Mouse (Mus musculus): Measurements from ENCODE around the gene Tle2. TPM values are rescaled to one million over a fixed set of nuclear protein-coding genes. Genes with fewer than 3 reads are reported as not detected.

Tle2 gene
- polyA plus RNA-seq, 1 experiment from 2014 or later = 27.5 TPM

DNA sequence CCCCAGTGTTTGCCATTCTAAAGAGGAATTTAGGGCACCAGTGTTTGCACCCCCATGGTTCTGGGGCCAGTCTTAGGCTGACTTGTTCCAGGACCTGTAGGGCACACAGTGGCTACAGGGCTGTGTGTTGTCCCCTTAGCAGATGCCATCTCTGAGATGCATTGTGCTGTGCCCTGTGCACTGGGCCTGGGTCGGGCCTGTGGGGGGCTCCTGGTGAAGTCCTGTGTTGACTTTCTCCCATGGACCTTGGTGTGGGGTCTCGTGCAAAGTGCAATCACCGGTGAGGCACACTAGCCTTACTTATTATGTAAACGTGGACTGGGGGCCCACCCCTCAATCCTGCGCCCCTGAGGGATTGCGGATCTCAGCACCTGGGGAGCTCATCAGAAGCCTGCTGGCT, 11.9 kb upstream of the Tle2 start:
- Histone ChIP-seq H3K9ac (no peak overlapping the region), H3K36me3 (ENCODE audit: insufficient read depth) (peaks cover 58% of the 10 kb centered on the region), H3K9me3 (ENCODE audit: low read depth, low read length) (no peaks in the 10 kb centered on the region), H3K4me1 (ENCODE audit: insufficient read depth) (peaks cover 22% of the 10 kb centered on the region), H3K4me2 (peak overlapping the region; percentile 25), H3K27me3 (ENCODE audit: insufficient read depth, low read length) (no peaks in the 10 kb centered on the region), H3K4me3 (ENCODE audit: low read depth, low read length) (no peak overlapping the region), H3K27ac (ENCODE audit: low read depth) (no peak overlapping the region)
- no peak for ATAC-seq (ENCODE audit: insufficient read depth)
- TF ChIP-seq CTCF (IDR thresholded peaks at IDR 0.05; ENCODE audit: low read depth) = no peak
- WGBS = 75% methylated on average over 6 of the region's 6 CpGs
- no peak for DNase-seq

DNA sequence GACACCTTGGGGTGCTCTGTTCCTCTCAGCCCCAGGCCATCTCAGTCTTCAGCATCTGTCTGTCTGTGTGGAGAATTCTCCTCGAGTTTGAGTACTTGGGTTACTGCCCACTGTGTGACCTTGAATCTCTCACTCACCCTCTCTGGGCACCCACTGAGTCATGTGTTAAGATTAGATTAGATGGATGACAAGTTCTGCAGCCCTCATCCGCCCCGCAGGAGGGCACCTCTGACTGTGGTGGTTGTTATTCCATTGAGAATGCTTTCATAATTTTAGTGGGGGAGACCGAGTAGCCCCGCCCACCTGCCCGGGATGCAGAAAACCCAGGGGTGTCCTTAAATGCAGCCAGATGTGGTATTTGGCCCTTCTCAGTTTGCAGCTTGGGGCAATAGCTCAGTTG, 10.9 kb upstream of the Tle2 start:
- Histone ChIP-seq H3K27ac (ENCODE audit: low read depth) (peak overlapping the region; percentile 72; the same call in 1 of the 2 replicates), H3K27me3 (ENCODE audit: insufficient read depth, low read length) (no peaks in the 10 kb centered on the region), H3K9me3 (ENCODE audit: low read depth, low read length) (no peaks in the 10 kb centered on the region), H3K36me3 (ENCODE audit: insufficient read depth) (peaks cover 58% of the 10 kb centered on the region), H3K9ac (peak overlapping the region; percentile 15; the same call in 1 of the 2 replicates), H3K4me2 (peak overlapping the region; percentile 67), H3K4me3 (ENCODE audit: low read depth, low read length) (peak overlapping the region; percentile 32), H3K4me1 (ENCODE audit: insufficient read depth) (peaks cover 26% of the 10 kb centered on the region)
- no peak for ATAC-seq (ENCODE audit: insufficient read depth)
- no peak for TF ChIP-seq CTCF (IDR thresholded peaks at IDR 0.05; ENCODE audit: low read depth)
- no peak for DNase-seq
- WGBS = 44% methylated on average over 6 of the region's 6 CpGs

DNA sequence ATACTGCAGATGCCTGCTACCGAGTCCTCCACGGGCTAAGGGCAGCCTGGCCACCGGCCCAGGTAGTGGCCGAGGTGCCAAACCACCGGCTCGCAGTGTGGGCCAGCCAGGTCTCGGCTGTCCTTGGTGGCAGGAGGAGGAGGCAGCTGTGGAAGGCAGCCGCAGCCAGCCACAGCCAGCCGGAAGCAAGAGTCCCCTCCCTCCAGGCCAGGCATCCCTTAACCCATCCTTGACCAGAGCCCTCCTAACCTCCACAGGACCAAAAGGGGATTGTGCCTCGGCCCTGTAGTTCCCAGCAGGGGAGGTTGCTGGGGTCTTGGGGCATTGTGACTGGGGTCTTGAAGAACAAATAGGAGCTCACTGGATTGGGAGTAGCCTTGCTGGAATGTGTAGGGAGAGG, 10.1 kb upstream of the Tle2 start:
- Histone ChIP-seq H3K4me2 (peak overlapping the region; percentile 67), H3K9ac (peak overlapping the region; percentile 44), H3K27ac (ENCODE audit: low read depth) (peak overlapping the region; percentile 72), H3K4me1 (ENCODE audit: insufficient read depth) (peaks cover 32% of the 10 kb centered on the region), H3K27me3 (ENCODE audit: insufficient read depth, low read length) (no peaks in the 10 kb centered on the region), H3K4me3 (ENCODE audit: low read depth, low read length) (peak overlapping the region; percentile 32), H3K36me3 (ENCODE audit: insufficient read depth) (peaks cover 58% of the 10 kb centered on the region), H3K9me3 (ENCODE audit: low read depth, low read length) (no peaks in the 10 kb centered on the region)
- WGBS = 2% methylated on average over 10 of the region's 10 CpGs
- DNase-seq (peak; percentile 76), ATAC-seq (ENCODE audit: insufficient read depth) (peak; percentile 23; the same call in 1 of the 2 replicates)
- no peak for TF ChIP-seq CTCF (IDR thresholded peaks at IDR 0.05; ENCODE audit: low read depth)

DNA sequence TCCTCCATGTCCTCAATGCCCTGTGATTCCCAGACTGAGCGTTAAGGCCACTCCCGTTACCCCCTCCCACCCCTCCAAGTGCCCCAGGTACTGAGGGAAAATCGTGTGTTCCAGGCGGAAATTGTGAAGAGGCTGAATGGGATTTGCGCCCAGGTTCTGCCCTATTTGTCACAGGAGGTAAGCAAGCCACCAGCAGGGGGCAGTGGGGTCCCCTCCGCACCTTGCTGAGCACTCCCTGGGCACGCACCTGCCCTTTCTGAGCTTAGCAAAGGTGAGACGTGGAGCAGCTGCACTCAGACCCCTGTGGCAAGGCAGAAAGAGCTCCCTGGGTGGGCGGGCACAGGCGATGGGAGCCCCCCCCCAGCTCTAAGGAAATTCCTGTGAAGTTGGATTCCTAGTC, 9.6 kb upstream of the Tle2 start:
- no peaks in the 10 kb centered on the region for H3K27me3 ChIP-seq (ENCODE audit: insufficient read depth, low read length)
- H3K4me3 ChIP-seq (ENCODE audit: low read depth, low read length) = no peak overlapping the region
- no peak overlapping the region for H3K9ac ChIP-seq
- no peak overlapping the region for H3K27ac ChIP-seq (ENCODE audit: low read depth)
- peak overlapping the region; percentile 67; the same call in 1 of the 2 replicates for H3K4me2 ChIP-seq
- peak; percentile 75 for DNase-seq
- peaks cover 37% of the 10 kb centered on the region for H3K4me1 ChIP-seq (ENCODE audit: insufficient read depth)
- no peaks in the 10 kb centered on the region for H3K9me3 ChIP-seq (ENCODE audit: low read depth, low read length)
- H3K36me3 ChIP-seq (ENCODE audit: insufficient read depth) = peaks cover 58% of the 10 kb centered on the region
- no peak for ATAC-seq (ENCODE audit: insufficient read depth)
- 39% methylated on average over 10 of the region's 10 CpGs for WGBS
- peak; percentile 81 for TF ChIP-seq CTCF (IDR thresholded peaks at IDR 0.05; ENCODE audit: low read depth)

DNA sequence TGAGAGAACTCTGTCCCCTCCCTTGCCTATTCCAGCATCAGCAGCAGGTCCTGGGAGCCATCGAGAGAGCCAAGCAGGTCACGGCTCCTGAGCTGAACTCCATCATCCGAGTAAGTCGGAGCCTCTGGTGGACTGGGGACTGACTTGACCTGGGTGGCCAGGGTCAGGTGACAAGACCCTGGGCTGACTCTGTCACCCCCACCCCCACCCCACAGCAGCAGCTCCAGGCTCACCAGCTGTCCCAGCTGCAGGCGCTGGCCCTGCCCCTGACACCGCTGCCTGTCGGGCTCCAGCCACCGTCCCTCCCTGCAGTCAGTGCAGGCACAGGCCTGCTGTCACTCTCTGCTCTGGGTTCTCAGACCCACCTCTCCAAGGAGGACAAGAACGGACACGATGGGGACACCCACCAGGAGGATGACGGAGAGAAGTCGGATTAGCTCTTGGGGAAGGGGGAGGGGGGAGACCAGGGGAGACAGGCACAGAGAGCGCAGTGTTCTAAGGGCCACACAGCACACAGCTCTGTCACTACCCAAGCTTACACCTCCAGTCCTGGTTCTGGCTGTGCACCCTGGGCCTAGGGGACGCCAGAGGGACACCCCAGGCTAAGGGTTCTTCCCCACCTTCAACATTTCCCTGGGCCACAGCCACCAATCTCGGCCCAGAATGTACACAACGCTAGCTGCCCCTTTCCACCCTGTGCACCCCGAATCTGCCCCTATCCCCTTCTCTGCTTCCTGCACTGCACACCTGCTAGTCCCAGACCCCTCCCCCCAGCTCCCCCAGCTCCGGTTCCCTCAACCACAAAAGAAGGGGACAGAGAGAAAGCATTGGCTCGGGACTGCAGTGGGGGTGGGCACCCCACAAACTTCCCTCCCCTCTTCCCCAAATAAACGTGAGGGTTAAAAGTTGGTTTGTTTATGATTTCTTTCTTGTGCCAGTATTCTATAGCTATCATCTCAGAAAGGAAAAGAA, 8.8 kb upstream of the Tle2 start:
- Histone ChIP-seq H3K9ac (no peak overlapping the region), H3K9me3 (ENCODE audit: low read depth, low read length) (no peaks in the 10 kb centered on the region), H3K27ac (ENCODE audit: low read depth) (no peak overlapping the region), H3K4me2 (no peak overlapping the region), H3K4me3 (ENCODE audit: low read depth, low read length) (no peak overlapping the region), H3K27me3 (ENCODE audit: insufficient read depth, low read length) (no peaks in the 10 kb centered on the region), H3K36me3 (ENCODE audit: insufficient read depth) (peaks cover 58% of the 10 kb centered on the region), H3K4me1 (ENCODE audit: insufficient read depth) (peaks cover 44% of the 10 kb centered on the region)
- no peak for ATAC-seq (ENCODE audit: insufficient read depth)
- DNase-seq = no peak
- TF ChIP-seq CTCF (IDR thresholded peaks at IDR 0.05; ENCODE audit: low read depth) = no peak
- 43% methylated on average over 20 of the region's 20 CpGs for WGBS

DNA sequence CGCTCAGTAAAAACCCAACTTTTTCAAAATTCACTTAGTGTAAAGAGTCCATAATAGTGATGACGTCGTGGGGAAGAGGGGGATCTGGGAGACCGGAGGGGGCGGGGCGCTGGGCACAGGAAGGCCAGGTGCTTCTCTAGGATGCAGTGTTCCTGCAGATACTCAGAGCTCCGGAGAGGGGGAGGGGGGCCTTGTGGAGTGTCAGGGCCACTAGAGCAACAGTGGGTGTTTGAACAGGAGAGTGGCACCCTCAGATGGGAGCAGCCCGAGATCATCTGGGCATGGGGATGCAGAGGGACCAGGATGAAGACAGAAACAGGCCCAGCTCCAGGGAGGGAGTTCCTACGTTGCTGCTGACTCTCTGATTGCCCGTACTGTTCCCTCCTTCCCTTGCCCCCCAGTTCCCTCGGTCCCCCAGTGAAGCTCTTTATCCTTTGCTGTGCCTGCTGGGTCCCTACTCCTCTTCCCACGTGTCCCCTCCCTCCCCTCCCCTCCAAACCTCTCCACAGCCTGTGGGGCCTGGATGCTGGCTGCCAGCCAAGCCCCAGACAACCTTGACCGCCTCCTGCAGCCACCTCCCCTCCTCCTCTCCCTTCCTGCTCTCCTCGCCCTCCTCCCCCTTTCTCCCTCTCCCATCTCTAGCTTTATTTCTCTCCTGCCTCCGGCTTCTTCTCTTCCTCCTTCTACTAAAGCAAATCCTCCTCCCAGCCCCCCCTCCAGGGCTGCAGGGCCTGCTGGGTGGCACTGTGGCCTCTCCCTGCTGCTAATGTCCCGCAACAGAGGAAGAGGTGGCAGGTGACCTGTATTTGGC, 5.8 kb upstream of the Tle2 start:
- 7% methylated on average over 16 of the region's 16 CpGs for WGBS
- TF ChIP-seq CTCF (IDR thresholded peaks at IDR 0.05; ENCODE audit: low read depth) = no peak
- Histone ChIP-seq H3K36me3 (ENCODE audit: insufficient read depth) (peaks cover 36% of the 10 kb centered on the region), H3K4me2 (peak overlapping the region; percentile 53), H3K4me3 (ENCODE audit: low read depth, low read length) (0 out of 2 replicates have a peak overlapping the region, but pooled peaks have one; percentile 4), H3K4me1 (ENCODE audit: insufficient read depth) (peaks cover 49% of the 10 kb centered on the region), H3K27me3 (ENCODE audit: insufficient read depth, low read length) (no peaks in the 10 kb centered on the region; the same call in 1 of the 2 replicates), H3K27ac (ENCODE audit: low read depth) (peak overlapping the region; percentile 95), H3K9me3 (ENCODE audit: low read depth, low read length) (no peaks in the 10 kb centered on the region), H3K9ac (peak overlapping the region; percentile 22; the same call in 1 of the 2 replicates)
- peak; percentile 10 for ATAC-seq (ENCODE audit: insufficient read depth)
- peak; percentile 88 for DNase-seq
